Mouse (Mus musculus): ENCODE measurements around the gene Iqsec1. TPM values are rescaled to one million over a fixed set of nuclear protein-coding genes. Genes with fewer than 3 reads are reported as not detected.
"Not testable (repeated sequence)": the region's sequence is repeated elsewhere in the genome, so short reads cannot be mapped to it uniquely, and the experiment has no call there.

Iqsec1 gene
- polyA plus RNA-seq, 1 experiment from 2014 or later, result 16.3 TPM

DNA sequence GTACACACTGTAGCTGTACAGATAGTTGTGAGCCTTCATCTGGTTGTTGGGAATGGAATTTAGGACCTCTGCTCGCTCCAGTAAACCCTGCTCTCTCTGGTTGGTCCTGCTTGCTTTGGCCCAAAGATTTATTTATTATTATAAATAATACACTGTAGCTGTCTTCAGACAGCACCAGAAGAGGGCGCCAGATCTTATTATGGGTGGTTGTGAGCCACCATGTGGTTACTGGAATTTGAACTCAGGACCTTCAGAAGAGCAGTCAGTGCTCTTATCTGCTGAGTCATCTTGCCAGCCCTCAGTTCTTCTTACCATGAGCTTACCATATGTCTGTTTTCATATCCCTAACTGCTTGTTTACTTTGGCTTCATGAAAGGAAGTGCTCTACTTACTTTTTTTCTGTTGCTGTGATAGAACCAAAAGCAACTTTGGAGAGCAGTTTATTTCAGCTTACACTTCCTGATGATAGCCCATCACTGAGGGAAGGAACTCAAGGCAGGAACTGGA, 332.1 kb downstream of the Iqsec1 start:
- not testable (repeated sequence) for H3K27me3 ChIP-seq; H3K4me1 ChIP-seq; H3K4me3 ChIP-seq; H3K9ac ChIP-seq (replicated peaks); ATAC-seq (ENCODE audit: low FRiP score, low read depth); H3K27ac ChIP-seq (replicated peaks); H3K9me3 ChIP-seq; H3K4me2 ChIP-seq (replicated peaks)
- WGBS, result 73% methylated on average over 2 of the region's 2 CpGs
- H3K36me3 ChIP-seq, result peaks cover 12% of the 10 kb centered on the region

DNA sequence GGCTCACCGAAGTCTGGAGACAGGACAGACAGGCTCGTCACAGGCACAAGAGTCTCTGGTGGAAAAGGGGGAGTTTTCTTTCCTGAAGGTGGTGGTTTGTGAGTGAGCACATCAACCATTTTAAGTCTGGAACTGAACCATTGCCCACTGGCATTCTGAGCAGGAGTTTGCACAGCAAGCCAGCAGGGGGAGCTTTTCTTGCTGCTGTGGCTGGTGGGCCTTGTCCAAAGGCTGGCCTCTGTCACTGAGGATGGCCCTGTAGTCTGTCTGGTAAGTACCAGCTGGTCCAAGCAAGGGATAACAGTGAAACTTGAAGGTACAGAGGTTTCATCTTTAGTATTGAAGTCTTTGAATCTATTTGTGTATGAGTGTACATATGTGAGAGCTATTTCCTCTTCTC, 334.7 kb downstream of the Iqsec1 start:
- Histone ChIP-seq H3K27me3 (no peaks in the 10 kb centered on the region), H3K4me2 (replicated peaks) (no peak overlapping the region), H3K27ac (replicated peaks) (no peak overlapping the region), H3K36me3 (no peaks in the 10 kb centered on the region), H3K9ac (replicated peaks) (no peak overlapping the region), H3K4me3 (no peak overlapping the region), H3K4me1 (no peaks in the 10 kb centered on the region), H3K9me3 (no peaks in the 10 kb centered on the region)
- no peak for ATAC-seq (ENCODE audit: low FRiP score, low read depth)
- WGBS, result 54% methylated on average over 2 of the region's 2 CpGs

DNA sequence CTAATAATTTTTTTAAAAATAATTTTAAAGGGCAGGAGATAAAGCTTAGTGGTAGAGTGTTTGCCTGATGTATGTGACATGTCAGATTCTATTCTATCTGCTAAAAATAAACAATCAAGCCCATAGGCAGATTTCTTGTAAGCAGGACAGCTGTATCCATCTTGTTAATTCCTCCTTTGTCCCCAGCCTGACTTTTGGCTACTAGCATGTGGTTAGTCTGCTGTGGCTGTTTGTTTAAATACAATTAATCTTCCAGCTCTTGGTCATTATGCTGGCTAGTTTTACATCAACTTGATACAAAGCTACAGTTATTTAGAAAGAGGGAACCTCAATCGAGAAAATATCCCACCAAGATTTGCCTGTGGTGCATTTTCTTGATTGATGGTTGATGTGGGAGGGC, 337.9 kb downstream of the Iqsec1 start:
- no peaks in the 10 kb centered on the region for H3K36me3 ChIP-seq
- H3K4me2 ChIP-seq (replicated peaks), result no peak overlapping the region
- H3K4me1 ChIP-seq, result no peaks in the 10 kb centered on the region
- H3K9ac ChIP-seq (replicated peaks), result no peak overlapping the region
- no peak for ATAC-seq (ENCODE audit: low FRiP score, low read depth)
- no peak overlapping the region for H3K4me3 ChIP-seq
- H3K9me3 ChIP-seq, result no peaks in the 10 kb centered on the region
- no peaks in the 10 kb centered on the region for H3K27me3 ChIP-seq
- WGBS, result 74% methylated on average over 1 of the region's 1 CpGs
- no peak overlapping the region for H3K27ac ChIP-seq (replicated peaks)

DNA sequence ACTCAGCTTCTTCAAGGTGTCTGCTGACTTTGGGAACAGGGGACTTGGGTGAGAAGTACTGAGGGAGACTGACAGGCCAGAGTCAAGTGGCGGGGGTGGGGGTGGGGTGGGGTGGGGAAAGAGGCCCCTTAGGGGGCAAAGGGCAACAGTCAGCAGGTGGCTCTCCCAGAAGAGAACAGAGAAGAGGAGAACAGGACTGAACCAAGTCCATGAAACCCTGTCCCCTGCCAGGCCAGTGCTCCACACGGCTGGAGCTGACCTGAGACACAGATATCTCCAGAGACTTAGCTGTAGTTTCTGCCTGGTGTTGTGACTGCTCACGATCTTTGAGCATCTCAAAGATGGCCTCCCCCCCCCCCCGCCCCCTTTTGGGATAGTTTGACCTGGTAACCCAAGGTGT, 339.2 kb downstream of the Iqsec1 start:
- no peak overlapping the region for H3K9ac ChIP-seq (replicated peaks)
- H3K4me2 ChIP-seq (replicated peaks), result no peak overlapping the region
- H3K27ac ChIP-seq (replicated peaks), result no peak overlapping the region
- peaks cover 10% of the 10 kb centered on the region; the same call in 1 of the 2 replicates for H3K4me1 ChIP-seq
- no peak overlapping the region for H3K4me3 ChIP-seq
- H3K9me3 ChIP-seq, result no peaks in the 10 kb centered on the region
- no peak for ATAC-seq (ENCODE audit: low FRiP score, low read depth)
- 72% methylated on average over 4 of the region's 4 CpGs for WGBS
- H3K36me3 ChIP-seq, result no peaks in the 10 kb centered on the region
- H3K27me3 ChIP-seq, result no peaks in the 10 kb centered on the region

DNA sequence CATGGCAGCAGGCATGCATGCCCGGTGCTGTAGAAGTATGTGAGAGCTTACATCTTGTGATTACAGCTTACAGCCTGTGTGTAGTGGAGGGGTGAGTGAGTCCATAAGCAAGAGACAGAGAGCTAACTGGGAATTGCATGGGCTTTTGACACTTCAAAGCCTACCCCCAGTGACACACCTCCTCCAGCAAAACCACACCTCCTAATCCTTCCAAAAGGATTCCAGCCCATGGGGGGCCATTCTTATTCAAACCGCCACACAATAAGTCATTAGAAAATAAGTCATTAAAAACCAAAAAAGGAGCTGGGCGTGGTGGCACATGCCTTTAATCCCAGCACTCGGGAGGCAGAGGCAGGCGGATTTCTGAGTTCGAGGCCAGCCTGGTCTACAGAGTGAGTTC, 340.1 kb downstream of the Iqsec1 start:
- 94% methylated on average over 6 of the region's 6 CpGs for WGBS
- Histone ChIP-seq H3K4me3 (no peak overlapping the region), H3K4me2 (replicated peaks) (no peak overlapping the region), H3K9me3 (no peaks in the 10 kb centered on the region), H3K27me3 (no peaks in the 10 kb centered on the region), H3K9ac (replicated peaks) (no peak overlapping the region), H3K27ac (replicated peaks) (no peak overlapping the region), H3K36me3 (no peaks in the 10 kb centered on the region), H3K4me1 (peaks cover 10% of the 10 kb centered on the region; the same call in 1 of the 2 replicates)
- ATAC-seq (ENCODE audit: low FRiP score, low read depth), result no peak

DNA sequence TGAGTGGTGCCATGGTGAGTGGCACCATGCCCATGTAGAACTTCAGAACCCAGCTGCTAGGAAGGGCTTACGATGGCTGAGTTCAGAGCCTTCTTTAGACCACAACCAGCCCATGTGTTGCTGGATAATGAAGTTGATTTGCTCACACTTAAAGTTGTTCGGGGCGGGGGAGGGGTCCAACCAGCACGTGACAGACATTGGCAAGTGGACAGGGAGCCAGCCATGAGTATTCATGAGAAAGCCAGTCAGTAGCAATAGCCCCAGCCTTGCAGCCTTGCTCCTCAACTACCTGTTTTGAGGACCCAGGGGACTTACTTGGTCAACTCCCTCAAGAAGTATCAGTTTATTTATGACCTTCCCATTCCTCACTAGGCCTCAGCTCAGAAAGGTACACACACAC, 343.5 kb downstream of the Iqsec1 start:
- WGBS, result 72% methylated on average over 4 of the region's 4 CpGs
- H3K4me2 ChIP-seq (replicated peaks), result no peak overlapping the region
- H3K9me3 ChIP-seq, result no peaks in the 10 kb centered on the region
- no peak for ATAC-seq (ENCODE audit: low FRiP score, low read depth)
- H3K4me3 ChIP-seq, result no peak overlapping the region
- no peaks in the 10 kb centered on the region for H3K36me3 ChIP-seq
- no peak overlapping the region; the same call in 1 of the 2 replicates for H3K9ac ChIP-seq (replicated peaks)
- no peaks in the 10 kb centered on the region for H3K27me3 ChIP-seq
- H3K4me1 ChIP-seq, result peaks cover 10% of the 10 kb centered on the region; the same call in 1 of the 2 replicates
- H3K27ac ChIP-seq (replicated peaks), result no peak overlapping the region

DNA sequence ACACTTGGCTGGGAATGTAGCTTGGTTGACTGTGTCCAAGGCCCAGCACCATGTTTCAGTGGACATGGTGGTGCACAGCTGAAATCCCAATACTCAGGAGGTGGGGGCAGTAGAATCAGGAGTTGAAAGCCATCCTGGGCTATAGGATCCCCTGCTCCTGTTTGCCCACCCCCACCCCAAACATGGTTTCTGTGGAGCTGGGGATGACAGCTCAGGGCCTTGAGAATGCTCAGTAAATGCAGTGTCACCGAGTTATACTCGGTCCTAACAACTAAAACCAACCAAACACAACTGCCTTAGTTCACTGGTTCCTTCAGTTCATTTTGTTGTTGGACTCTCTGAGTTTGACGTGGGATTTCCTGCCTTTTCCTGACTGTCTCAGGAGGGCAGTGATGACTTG, 345.4 kb downstream of the Iqsec1 start:
- 87% methylated on average over 3 of the region's 3 CpGs for WGBS
- no peaks in the 10 kb centered on the region for H3K36me3 ChIP-seq

DNA sequence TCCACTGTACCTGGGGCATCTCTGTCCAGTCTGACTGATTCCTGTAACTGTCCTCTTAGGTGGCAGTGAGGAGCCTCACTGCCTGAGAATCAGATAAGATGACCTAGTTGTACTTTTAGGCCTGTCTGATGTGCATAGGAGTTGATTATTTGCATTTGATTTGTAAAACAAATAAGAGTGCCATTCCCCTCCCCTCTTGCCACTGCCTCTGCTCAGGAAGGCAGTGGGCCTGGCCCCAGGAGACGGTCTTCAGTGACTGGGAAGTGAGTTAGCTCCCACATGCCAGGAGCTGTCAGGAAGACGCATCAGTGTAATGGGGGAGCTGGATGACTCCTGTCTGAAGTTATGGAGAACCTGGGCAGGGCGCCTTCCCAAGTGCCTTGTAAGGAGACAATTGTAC, 352.9 kb downstream of the Iqsec1 start:
- H3K27me3 ChIP-seq, result no peaks in the 10 kb centered on the region
- H3K9ac ChIP-seq (replicated peaks), result no peak overlapping the region; the same call in 1 of the 2 replicates
- H3K36me3 ChIP-seq, result no peaks in the 10 kb centered on the region
- no peak overlapping the region for H3K4me2 ChIP-seq (replicated peaks)
- 70% methylated on average over 3 of the region's 3 CpGs for WGBS
- H3K9me3 ChIP-seq, result no peaks in the 10 kb centered on the region
- ATAC-seq (ENCODE audit: low FRiP score, low read depth), result no peak
- H3K4me3 ChIP-seq, result no peak overlapping the region
- no peak overlapping the region for H3K27ac ChIP-seq (replicated peaks)
- H3K4me1 ChIP-seq, result no peaks in the 10 kb centered on the region

More for the DNA sequence above, 345.4 kb downstream of the Iqsec1 start:
- no peak for ATAC-seq (ENCODE audit: low FRiP score, low read depth)
- Histone ChIP-seq H3K4me3 (no peak overlapping the region), H3K9ac (replicated peaks) (no peak overlapping the region), H3K27me3 (no peaks in the 10 kb centered on the region), H3K9me3 (no peaks in the 10 kb centered on the region), H3K4me2 (replicated peaks) (no peak overlapping the region), H3K4me1 (peaks cover 10% of the 10 kb centered on the region; the same call in 1 of the 2 replicates), H3K27ac (replicated peaks) (no peak overlapping the region)

DNA sequence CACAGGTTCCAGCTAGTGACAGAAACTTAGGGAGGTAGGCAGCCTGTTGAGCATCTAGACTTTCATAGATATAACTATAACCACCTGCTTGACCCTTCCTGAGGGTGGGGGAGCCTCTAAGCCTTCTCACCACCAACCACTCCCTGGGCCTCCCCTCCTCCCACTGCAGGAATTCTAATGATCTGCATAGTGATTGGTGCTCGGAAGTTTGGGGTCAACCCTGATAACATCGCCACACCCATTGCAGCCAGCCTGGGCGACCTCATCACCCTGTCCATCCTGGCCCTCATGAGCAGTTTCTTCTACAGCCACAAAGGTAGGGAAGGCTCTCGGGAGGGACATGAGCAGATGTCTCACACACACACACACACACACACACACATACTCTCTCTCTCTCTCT, 353.4 kb downstream of the Iqsec1 start:
- Histone ChIP-seq H3K4me2 (replicated peaks) (no peak overlapping the region), H3K9me3 (no peaks in the 10 kb centered on the region), H3K27ac (replicated peaks) (no peak overlapping the region), H3K36me3 (no peaks in the 10 kb centered on the region), H3K4me1 (no peaks in the 10 kb centered on the region), H3K9ac (replicated peaks) (no peak overlapping the region), H3K4me3 (no peak overlapping the region), H3K27me3 (no peaks in the 10 kb centered on the region)
- ATAC-seq (ENCODE audit: low FRiP score, low read depth), result no peak
- WGBS, result 35% methylated on average over 4 of the region's 4 CpGs

DNA sequence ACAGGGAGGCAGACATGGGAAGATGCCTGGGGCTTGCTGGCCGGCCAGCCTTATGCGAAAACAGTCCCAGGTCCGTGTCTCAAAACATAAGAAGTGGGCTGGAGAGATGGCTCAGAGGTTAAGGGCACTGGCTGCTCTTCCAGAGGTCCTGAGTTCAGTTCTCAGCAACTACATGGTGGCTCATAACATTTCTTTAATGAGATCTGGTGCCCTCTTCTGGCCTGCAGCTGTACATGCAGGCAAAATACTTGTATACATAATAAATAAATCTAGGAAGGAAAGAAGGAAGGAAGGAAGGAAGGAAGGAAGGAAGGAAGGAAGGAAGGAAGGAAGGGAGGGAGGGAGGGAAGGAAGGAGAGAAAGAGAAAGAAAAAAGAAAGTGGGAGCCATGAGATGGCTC, 356.0 kb downstream of the Iqsec1 start:
- H3K9me3 ChIP-seq; H3K27ac ChIP-seq (replicated peaks); H3K27me3 ChIP-seq; H3K4me2 ChIP-seq (replicated peaks); H3K4me1 ChIP-seq; H3K9ac ChIP-seq (replicated peaks); H3K36me3 ChIP-seq; H3K4me3 ChIP-seq; ATAC-seq (ENCODE audit: low FRiP score, low read depth): not testable (repeated sequence)
- 63% methylated on average over 3 of the region's 3 CpGs for WGBS

DNA sequence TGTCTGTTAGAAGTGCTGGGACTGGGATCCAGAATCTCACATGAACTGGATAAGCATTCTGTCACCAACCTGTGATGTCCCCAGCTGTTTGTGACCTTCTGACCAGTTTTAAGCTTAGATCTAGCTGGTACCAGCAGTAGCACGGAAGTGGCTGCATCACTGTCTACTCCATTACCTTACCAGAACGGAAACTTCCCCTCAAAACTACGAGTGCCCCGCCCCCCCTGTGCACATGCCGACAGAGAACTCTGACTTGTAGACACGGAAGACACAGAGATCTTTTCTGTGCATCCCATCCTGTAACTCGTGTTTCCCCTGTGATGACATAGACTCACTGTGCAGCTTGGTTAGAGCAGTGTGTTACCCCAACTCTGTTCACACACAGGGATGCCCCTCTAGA, 358.1 kb downstream of the Iqsec1 start:
- Histone ChIP-seq H3K27me3 (no peaks in the 10 kb centered on the region), H3K9ac (replicated peaks) (no peak overlapping the region), H3K36me3 (no peaks in the 10 kb centered on the region), H3K4me2 (replicated peaks) (no peak overlapping the region), H3K27ac (replicated peaks) (no peak overlapping the region), H3K4me3 (no peak overlapping the region), H3K9me3 (no peaks in the 10 kb centered on the region), H3K4me1 (no peaks in the 10 kb centered on the region)
- ATAC-seq (ENCODE audit: low FRiP score, low read depth), result no peak
- WGBS, result 93% methylated on average over 7 of the region's 7 CpGs

DNA sequence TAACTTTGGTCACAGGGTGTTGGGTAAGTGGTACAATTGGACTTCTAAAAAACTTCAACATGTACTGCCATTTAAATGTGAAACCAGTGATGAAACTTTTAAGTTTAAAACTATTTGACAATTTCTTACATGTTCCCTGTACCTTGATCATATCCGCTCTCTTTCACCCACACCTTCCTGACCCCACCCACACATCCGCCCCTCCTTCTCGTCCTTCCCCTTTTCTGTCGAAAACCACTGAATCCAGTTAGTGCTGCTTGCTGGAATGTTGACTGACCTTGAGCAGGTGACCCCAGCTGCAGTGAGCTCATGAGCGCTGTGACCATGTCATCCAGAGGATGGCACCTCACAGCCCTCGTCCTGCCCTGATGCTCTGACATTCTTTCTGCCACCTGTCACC, 359.0 kb downstream of the Iqsec1 start:
- H3K4me1 ChIP-seq, result no peaks in the 10 kb centered on the region
- ATAC-seq (ENCODE audit: low FRiP score, low read depth), result no peak
- no peaks in the 10 kb centered on the region for H3K27me3 ChIP-seq
- WGBS, result 94% methylated on average over 6 of the region's 6 CpGs
- no peaks in the 10 kb centered on the region for H3K36me3 ChIP-seq
- no peak overlapping the region for H3K27ac ChIP-seq (replicated peaks)
- H3K4me2 ChIP-seq (replicated peaks), result no peak overlapping the region
- H3K9ac ChIP-seq (replicated peaks), result no peak overlapping the region
- H3K4me3 ChIP-seq, result no peak overlapping the region
- H3K9me3 ChIP-seq, result no peaks in the 10 kb centered on the region

DNA sequence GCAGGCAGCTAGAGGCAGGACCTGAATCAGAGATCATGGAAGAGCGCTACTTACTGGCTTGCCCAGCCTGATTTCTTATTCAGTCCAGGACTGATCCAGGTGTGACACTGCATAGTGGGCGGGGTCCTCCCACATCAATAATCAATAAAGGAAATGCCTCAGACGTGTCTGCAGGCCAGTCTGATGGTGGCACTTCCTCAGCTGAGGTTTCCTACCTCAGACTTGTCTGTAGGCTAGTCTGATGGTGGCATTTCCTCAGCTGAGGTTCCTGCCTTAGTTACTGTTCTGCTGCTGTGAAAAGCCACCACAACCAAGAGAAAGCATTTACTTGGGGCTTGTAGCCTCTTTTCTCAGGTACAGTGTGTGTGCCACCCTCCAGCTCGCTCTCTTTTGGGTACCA, 360.9 kb downstream of the Iqsec1 start:
- Histone ChIP-seq H3K27me3 (no peaks in the 10 kb centered on the region), H3K27ac (replicated peaks) (no peak overlapping the region), H3K4me1 (peaks cover 6% of the 10 kb centered on the region; the same call in 1 of the 2 replicates), H3K9me3 (no peaks in the 10 kb centered on the region), H3K4me3 (no peak overlapping the region), H3K36me3 (no peaks in the 10 kb centered on the region), H3K9ac (replicated peaks) (no peak overlapping the region), H3K4me2 (replicated peaks) (no peak overlapping the region)
- ATAC-seq (ENCODE audit: low FRiP score, low read depth), result no peak
- 87% methylated on average over 4 of the region's 4 CpGs for WGBS
